Mouse (Mus musculus) stomach, embryonic 15.5 days (tissue): ENCODE measurements at regions not wholly inside any gene's neighbourhood (a gene's known extent, or its start where the extent isn't known, plus 50 kb on each side); places are given as distances from the start of the nearest gene placed in this dataset.

Experiments
- ATAC-seq: fragments of 200-750 bp; cut with Nextera tagmentation; 2 replicates; pipeline ENCODE4 v1.8.0; 2017; ENCODE audit warnings: low read depth, moderate number of reproducible peaks, moderate TSS enrichment; ENCODE audit not compliant: insufficient read depth, low FRiP score
- H3K27ac ChIP-seq: fragments of 300-500 bp; sonication (generic); 2 replicates; pipeline ENCODE4 v1.5.1; 2015; ENCODE audit warnings: mild to moderate bottlenecking, inconsistent platforms
- H3K27me3 ChIP-seq: fragments of 300-500 bp; sonication (generic); replicated peaks from 2 replicates; pipeline ENCODE4 v1.6.1; 2015; ENCODE audit warnings: inconsistent platforms
- H3K36me3 ChIP-seq: fragments of 300-500 bp; sonication (generic); 2 replicates; pipeline ENCODE4 v1.6.1; 2015; ENCODE audit warnings: inconsistent platforms
- H3K4me1 ChIP-seq: fragments of 300-500 bp; sonication (generic); 2 replicates; pipeline ENCODE4 v1.6.1; 2015; ENCODE audit warnings: inconsistent platforms
- H3K4me2 ChIP-seq: fragments of 300-500 bp; sonication (generic); 2 replicates; pipeline ENCODE4 v1.6.1; 2015; ENCODE audit warnings: mild to moderate bottlenecking, inconsistent platforms
- H3K4me3 ChIP-seq: fragments of 300-500 bp; sonication (generic); replicated peaks from 2 replicates; pipeline ENCODE4 v1.5.1; 2015; ENCODE audit warnings: inconsistent platforms
- H3K9ac ChIP-seq: fragments of 300-500 bp; sonication (generic); 2 replicates; pipeline ENCODE4 v1.6.1; 2015; ENCODE audit warnings: inconsistent platforms
- H3K9me3 ChIP-seq: fragments of 300-500 bp; sonication (generic); 2 replicates; pipeline ENCODE4 v1.6.1; 2016; ENCODE audit warnings: inconsistent platforms
- WGBS: fragments of 180-500 bp; shearing (Covaris S2); methylation state at CpG from one replicate; pipeline ENCODE4 v1.1.7; 2015; 5-methylcytosine and 5-hydroxymethylcytosine counted together

DNA sequence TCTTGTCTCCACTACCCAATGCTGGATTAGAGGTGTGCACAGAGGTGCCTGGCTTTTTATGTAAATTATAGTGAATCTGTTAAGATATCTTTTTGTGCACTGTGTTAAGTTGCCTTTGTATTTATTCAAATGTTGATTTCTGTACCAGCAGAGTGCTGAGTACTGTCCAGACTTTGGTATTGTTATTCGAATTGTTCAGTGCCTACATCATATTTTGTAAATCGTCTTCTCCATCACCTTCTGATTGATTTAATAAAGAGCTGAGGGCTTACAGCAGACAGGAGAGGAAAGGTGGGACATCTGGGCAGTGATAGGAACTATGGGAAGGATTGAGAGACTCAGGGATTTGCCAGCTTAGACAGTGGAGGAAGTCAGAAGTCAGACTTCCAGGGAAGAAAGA, 270.2 kb upstream of the Kazn start:
- ATAC-seq = no peak
- 87% methylated on average over 2 of the region's 2 CpGs for WGBS

DNA sequence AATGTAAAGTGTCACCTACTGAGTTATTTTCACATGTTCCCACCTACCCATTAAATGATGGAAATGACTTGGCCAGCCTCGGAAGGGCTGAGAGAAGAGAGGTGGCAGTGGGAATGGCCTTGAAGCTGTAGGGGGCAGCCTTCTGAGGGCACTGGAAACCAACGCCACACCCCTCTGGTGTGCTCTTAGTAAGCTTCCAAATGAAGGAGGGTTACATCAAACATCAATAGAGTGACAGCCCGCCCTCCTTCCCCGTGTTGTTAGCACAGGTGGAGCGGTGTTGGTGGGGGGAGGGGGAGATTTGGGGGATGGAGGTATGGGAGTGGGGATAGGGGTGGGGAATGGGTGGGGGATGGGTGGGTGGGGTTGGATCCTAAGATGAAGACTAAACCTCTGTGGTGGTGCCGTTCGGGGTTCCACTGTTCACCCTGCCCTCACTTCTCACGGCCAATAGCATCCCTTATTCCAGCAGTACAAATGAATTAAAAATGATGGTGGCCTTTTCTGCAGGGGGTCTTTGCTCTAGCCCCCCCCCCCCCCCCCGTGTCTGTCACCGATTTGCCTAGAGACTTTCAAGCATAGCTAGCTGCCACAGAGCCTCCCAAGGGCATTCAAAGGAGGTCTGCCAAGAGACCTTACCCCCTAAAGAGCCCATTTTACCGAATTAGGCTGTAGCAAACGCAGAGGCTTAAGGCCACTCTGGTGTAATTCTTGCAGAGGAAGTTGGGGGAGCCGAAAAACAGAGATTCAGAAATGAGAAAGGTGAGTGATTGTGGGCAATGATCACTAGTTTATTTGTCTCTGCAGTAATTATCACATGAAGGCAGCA, 267.4 kb upstream of the Kazn start:
- H3K9me3 ChIP-seq = no peaks in the 10 kb centered on the region
- no peak for ATAC-seq
- WGBS = 17% methylated on average over 13 of the region's 13 CpGs

More for the DNA sequence above, 270.2 kb upstream of the Kazn start:
- H3K9me3 ChIP-seq = no peaks in the 10 kb centered on the region
- H3K4me3 ChIP-seq = no peak overlapping the region
- H3K27ac ChIP-seq = no peak overlapping the region
- no peaks in the 10 kb centered on the region for H3K36me3 ChIP-seq
- no peaks in the 10 kb centered on the region for H3K4me1 ChIP-seq
- H3K4me2 ChIP-seq = no peak overlapping the region
- H3K27me3 ChIP-seq = no peaks in the 10 kb centered on the region
- H3K9ac ChIP-seq = no peak overlapping the region

DNA sequence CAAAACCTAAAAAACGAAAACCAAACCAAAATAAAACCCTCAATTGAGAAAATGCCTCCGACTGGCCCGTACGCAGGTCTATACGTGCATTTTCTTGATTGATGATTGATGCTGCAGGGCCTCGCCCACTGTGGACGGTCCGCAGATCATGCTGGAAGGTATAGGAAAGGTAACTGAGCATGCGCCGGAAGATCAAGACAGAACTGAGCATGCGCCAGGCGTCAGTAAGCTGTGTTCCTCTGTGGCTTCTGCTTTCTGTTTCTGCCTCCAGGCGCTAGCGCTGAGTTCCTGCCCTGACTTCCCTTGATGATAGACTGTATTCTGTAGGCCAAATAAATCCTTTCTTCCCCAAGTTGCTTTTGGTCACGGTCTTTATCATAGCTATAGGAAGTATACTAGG, 264.6 kb upstream of the Kazn start:
- Histone ChIP-seq H3K4me3 (no peak overlapping the region), H3K27ac (no peak overlapping the region), H3K4me2 (no peak overlapping the region), H3K4me1 (no peaks in the 10 kb centered on the region), H3K27me3 (no peaks in the 10 kb centered on the region), H3K36me3 (no peaks in the 10 kb centered on the region), H3K9me3 (no peaks in the 10 kb centered on the region), H3K9ac (no peak overlapping the region)
- ATAC-seq = no peak
- 89% methylated on average over 15 of the region's 15 CpGs for WGBS

More for the DNA sequence above, 267.4 kb upstream of the Kazn start:
- Histone ChIP-seq H3K27me3 (no peaks in the 10 kb centered on the region), H3K4me1 (no peaks in the 10 kb centered on the region), H3K36me3 (no peaks in the 10 kb centered on the region), H3K4me2 (no peak overlapping the region), H3K4me3 (no peak overlapping the region), H3K27ac (no peak overlapping the region), H3K9ac (no peak overlapping the region)

DNA sequence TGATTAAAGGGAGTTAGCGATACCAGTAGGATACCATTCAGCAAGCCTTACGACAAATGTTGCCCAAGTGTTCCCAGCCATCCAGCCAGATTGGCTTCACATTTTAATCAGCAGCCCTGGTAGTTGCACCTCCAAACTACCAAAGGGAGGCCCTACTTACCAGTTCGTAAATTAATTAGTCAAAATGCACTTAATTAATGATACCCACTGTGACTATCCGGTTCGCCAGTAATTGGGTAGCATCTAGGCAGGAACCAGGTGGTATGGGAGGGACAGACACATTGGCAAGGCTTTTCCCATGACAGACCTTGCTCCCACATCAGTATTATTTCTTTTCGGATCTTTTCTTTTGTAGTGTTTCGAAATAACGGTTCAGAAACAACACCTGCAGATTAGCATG, 262.0 kb upstream of the Kazn start:
- Histone ChIP-seq H3K27me3 (no peaks in the 10 kb centered on the region), H3K4me3 (no peak overlapping the region), H3K9me3 (no peaks in the 10 kb centered on the region), H3K36me3 (no peaks in the 10 kb centered on the region), H3K27ac (no peak overlapping the region), H3K4me2 (no peak overlapping the region), H3K4me1 (no peaks in the 10 kb centered on the region), H3K9ac (no peak overlapping the region)
- 83% methylated on average over 8 of the region's 8 CpGs for WGBS
- ATAC-seq = no peak

DNA sequence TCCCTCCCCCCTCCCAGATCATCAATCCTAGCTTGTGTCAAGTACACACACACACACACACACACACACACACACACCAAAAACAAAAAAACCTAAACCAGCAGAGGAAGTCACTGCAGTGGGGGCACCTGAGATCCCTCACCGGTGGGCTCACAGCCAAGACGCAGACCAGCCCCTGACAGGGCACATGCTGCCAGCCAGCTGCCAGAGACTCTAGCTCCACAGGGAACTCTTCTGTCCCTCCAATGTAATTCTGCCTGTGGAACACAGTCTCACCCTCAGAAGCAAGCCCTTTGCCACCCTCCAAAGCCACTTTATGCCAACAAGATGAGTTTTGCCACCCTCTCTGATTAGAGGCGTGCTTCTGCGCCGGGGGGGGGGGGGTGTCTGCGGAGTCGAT, 261.3 kb upstream of the Kazn start:
- Histone ChIP-seq H3K9ac (no peak overlapping the region), H3K27ac (no peak overlapping the region), H3K36me3 (no peaks in the 10 kb centered on the region), H3K4me2 (no peak overlapping the region), H3K4me1 (no peaks in the 10 kb centered on the region), H3K9me3 (no peaks in the 10 kb centered on the region), H3K4me3 (no peak overlapping the region), H3K27me3 (no peaks in the 10 kb centered on the region)
- WGBS = 78% methylated on average over 7 of the region's 7 CpGs
- ATAC-seq = no peak

DNA sequence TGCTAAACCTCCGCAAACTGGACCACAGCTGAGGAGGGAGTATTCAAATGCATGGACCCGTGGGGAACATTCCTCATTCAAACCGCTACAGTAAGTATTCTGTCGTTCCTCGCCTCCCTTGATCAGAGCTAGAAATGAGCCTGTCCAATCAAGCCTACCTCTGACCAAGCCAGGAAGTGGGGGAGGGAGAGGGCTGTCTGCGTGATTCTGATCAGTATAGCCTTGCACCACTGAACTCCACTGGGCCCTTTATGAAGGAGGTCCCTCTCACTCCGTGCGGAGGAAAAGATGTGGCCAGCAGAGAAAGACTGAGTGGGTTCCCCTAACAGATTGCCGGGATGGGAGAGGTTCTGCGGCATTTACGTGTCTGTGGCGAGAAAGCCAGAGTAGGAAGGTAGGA, 257.4 kb upstream of the Kazn start:
- 43% methylated on average over 12 of the region's 12 CpGs for whole genome bisulfite sequencing
- H3K4me1 ChIP-seq = no peaks in the 10 kb centered on the region
- H3K27ac ChIP-seq = no peak overlapping the region
- H3K27me3 ChIP-seq = no peaks in the 10 kb centered on the region
- H3K4me2 ChIP-seq = no peak overlapping the region
- no peak for ATAC-seq
- no peak overlapping the region for H3K4me3 ChIP-seq
- H3K36me3 ChIP-seq = no peaks in the 10 kb centered on the region
- no peaks in the 10 kb centered on the region for H3K9me3 ChIP-seq
- H3K9ac ChIP-seq = no peak overlapping the region

DNA sequence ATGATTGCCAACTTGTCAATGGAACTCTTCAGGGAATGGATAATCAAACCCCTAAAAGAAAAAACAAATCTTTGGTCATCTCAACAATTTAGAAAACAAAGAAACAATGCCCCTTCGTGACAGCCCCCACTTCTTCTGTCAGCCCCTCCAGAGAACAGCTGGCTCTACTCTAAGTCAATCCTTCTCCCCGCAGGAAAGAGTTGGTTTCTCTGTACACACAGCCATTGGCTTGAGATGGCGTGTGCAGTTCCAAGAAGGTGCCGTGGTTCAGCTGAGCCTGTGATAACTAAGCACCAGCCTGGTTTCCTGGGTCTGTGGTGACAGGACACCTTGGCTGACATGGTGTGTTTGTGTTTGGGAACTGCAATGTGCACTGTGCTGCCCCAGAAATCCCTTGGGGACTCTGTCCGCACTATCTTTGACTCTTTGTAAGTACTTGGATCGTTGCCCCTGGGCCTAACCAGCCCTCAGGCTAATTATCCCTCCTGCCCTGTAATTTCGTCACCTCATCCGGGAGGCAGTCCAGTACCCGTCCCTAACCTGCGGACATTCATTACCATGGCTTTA, 253.8 kb upstream of the Kazn start:
- H3K9ac ChIP-seq = no peak overlapping the region
- ATAC-seq = no peak
- no peaks in the 10 kb centered on the region for H3K4me1 ChIP-seq
- H3K27ac ChIP-seq = no peak overlapping the region
- H3K9me3 ChIP-seq = no peaks in the 10 kb centered on the region
- H3K27me3 ChIP-seq = no peaks in the 10 kb centered on the region
- WGBS = 62% methylated on average over 10 of the region's 10 CpGs
- no peak overlapping the region for H3K4me3 ChIP-seq
- H3K36me3 ChIP-seq = no peaks in the 10 kb centered on the region
- no peak overlapping the region for H3K4me2 ChIP-seq

DNA sequence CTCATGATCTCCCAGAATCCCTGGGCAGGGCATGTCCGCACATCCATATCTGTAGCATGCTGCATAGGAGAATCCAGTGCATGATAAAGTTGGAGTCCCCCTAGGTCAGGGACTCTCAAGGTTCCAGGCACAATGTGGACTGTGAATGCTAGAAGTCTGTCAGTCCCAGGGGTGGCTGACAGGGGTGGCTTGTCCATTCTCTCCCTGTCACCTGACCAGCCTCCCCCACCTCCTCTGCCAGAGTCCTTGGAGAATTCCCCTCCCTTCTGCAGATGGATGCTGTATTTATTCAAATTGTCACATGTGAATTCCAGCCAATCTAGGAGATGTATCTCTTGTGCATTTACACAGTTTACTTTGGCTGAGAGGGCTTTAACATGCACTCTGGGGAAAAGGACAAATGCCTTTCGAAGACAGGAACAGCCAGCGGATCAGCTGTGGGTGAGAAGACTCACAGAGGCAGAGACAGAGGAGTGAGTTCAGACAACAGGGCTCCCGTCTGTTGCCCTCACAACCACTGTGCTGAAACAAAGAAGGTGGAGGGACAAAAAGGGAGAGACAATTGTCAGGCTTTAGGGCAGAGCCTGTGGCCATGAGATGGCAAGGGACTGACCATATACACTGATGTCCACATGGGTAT, 246.7 kb upstream of the Kazn start:
- peak overlapping the region; percentile 32; the same call in 1 of the 2 replicates for H3K27ac ChIP-seq
- ATAC-seq = peak; percentile 65; the same call in 1 of the 2 replicates

DNA sequence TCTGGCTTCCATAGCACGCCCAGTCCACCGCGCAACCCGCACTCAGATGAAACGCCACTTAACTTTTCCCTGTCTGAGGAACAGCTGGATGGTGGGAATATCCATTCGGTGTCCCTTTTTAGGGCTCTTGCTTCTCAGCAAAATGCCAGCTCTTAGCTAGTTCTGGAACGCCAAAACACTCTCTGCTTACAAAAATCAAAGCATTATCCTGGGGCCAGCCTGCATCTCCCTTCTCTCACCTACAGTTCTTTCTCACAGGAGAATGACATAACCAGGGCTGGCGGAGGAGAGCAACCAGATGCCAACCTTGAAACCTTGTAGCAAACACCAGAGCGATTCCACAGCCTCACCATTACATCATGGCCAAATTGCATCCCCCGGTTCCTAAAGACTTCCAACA, 236.4 kb upstream of the Kazn start:
- Histone ChIP-seq H3K4me2 (peak overlapping the region; percentile 22; the same call in 1 of the 2 replicates), H3K36me3 (no peaks in the 10 kb centered on the region), H3K27me3 (no peaks in the 10 kb centered on the region), H3K4me1 (0 out of 2 replicates have a peak, but pooled peaks cover 3% of the 10 kb centered on the region), H3K27ac (no peak overlapping the region), H3K9me3 (no peaks in the 10 kb centered on the region), H3K9ac (no peak overlapping the region), H3K4me3 (no peak overlapping the region)
- no peak for ATAC-seq
- WGBS = 80% methylated on average over 10 of the region's 10 CpGs

More for the DNA sequence above, 246.7 kb upstream of the Kazn start:
- Histone ChIP-seq H3K4me3 (no peak overlapping the region), H3K9me3 (no peaks in the 10 kb centered on the region), H3K36me3 (no peaks in the 10 kb centered on the region), H3K9ac (no peak overlapping the region), H3K4me1 (peaks cover 7% of the 10 kb centered on the region; the same call in 1 of the 2 replicates), H3K4me2 (no peak overlapping the region), H3K27me3 (no peaks in the 10 kb centered on the region)
- WGBS = 38% methylated on average over 4 of the region's 4 CpGs

DNA sequence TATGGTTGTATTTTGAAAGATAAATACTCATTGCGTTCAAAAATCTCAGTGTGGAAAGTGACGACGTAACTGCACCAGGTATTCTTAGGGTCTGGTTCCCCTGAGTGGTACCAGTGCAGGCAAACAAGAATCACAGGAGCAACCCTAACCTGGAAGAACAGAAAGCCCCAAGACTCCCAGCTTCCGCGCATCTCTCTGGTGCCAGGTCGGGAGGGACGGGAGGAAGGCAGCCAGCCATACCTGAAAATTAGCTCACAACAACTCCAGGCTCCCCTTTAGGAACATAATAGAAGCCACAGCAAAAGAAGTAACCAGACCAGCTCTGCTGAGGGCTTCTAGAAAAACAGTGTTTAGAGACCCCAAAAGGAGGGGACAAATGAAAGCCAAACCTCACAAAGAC, 235.4 kb upstream of the Kazn start:
- H3K36me3 ChIP-seq = no peaks in the 10 kb centered on the region
- no peaks in the 10 kb centered on the region for H3K9me3 ChIP-seq
- H3K27ac ChIP-seq = no peak overlapping the region
- 0 out of 2 replicates have a peak, but pooled peaks cover 3% of the 10 kb centered on the region for H3K4me1 ChIP-seq
- ATAC-seq = no peak
- H3K4me2 ChIP-seq = no peak overlapping the region
- no peaks in the 10 kb centered on the region for H3K27me3 ChIP-seq
- no peak overlapping the region for H3K4me3 ChIP-seq
- 81% methylated on average over 7 of the region's 7 CpGs for WGBS
- H3K9ac ChIP-seq = no peak overlapping the region

DNA sequence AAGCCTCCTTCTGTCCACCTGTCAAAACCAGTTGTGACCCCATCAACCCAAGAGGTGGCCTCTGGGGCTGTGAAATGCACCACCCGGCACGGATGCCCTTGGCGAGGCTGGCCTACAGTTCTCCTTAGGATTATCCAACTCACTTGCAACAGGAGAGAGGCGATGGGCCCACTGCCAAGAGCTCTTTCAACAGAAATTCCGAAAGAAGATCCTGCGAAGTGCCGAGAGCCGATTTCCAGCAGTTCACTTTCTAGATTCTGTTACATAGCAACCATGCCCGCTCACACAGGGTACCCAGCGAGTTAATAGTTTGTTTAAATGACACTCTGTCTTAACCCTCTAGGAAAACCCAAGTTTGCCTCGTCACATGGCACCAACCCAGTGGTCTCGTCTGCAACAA, 234.8 kb upstream of the Kazn start:
- Histone ChIP-seq H3K4me3 (no peak overlapping the region), H3K36me3 (no peaks in the 10 kb centered on the region), H3K9ac (no peak overlapping the region), H3K27ac (no peak overlapping the region), H3K4me1 (0 out of 2 replicates have a peak, but pooled peaks cover 3% of the 10 kb centered on the region), H3K9me3 (no peaks in the 10 kb centered on the region), H3K4me2 (no peak overlapping the region), H3K27me3 (no peaks in the 10 kb centered on the region)
- 48% methylated on average over 12 of the region's 12 CpGs for WGBS
- no peak for ATAC-seq

DNA sequence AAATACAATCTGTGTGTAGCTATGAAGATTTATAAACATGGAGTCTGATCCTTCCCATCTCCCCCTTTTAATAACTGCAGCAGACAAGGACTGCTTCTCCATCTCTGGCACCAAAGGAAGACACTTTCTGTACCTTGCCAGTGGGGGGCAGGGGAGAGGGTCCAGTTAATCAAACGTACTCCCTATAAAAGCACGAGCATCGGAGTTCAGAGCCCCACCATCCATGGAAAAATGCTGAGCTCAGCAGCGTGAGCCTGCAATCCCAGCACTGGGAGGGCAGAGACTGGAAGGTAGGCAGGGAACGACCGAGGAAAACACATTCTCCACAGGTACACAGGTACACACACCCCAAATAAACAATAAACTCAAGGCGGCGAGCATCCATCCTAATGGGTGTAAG, 234.1 kb upstream of the Kazn start:
- no peak for ATAC-seq
- H3K4me2 ChIP-seq = no peak overlapping the region
- no peaks in the 10 kb centered on the region for H3K36me3 ChIP-seq
- H3K4me1 ChIP-seq = 0 out of 2 replicates have a peak, but pooled peaks cover 3% of the 10 kb centered on the region
- no peak overlapping the region for H3K9ac ChIP-seq
- no peaks in the 10 kb centered on the region for H3K27me3 ChIP-seq
- H3K9me3 ChIP-seq = no peaks in the 10 kb centered on the region
- WGBS = 84% methylated on average over 8 of the region's 8 CpGs
- H3K4me3 ChIP-seq = no peak overlapping the region
- H3K27ac ChIP-seq = no peak overlapping the region
